Mouse (Mus musculus) forebrain, embryonic 15.5 days (tissue): ENCODE measurements around the gene Elovl3. TPM values are rescaled to one million over a fixed set of nuclear protein-coding genes. Genes with fewer than 3 reads are reported as not detected.

ENCODE experiments used
- ATAC-seq: fragments of 200-750 bp; cut with Nextera tagmentation; replicated peaks from 2 replicates; pipeline ENCODE4 v1.8.0; 2017; ENCODE audit warnings: mild to moderate bottlenecking, moderate TSS enrichment, moderate library complexity
- H3K27ac ChIP-seq: fragments of 300-500 bp; sonication (generic); replicated peaks from 2 replicates; pipeline ENCODE4 v1.5.1; 2015; ENCODE audit warnings: mild to moderate bottlenecking, inconsistent platforms
- H3K27me3 ChIP-seq: fragments of 300-500 bp; sonication (generic); 2 replicates; pipeline ENCODE4 v1.6.1; 2015; ENCODE audit warnings: inconsistent platforms
- H3K36me3 ChIP-seq: fragments of 300-500 bp; sonication (generic); 2 replicates; pipeline ENCODE4 v1.6.1; 2015; ENCODE audit warnings: mild to moderate bottlenecking, inconsistent platforms
- H3K4me1 ChIP-seq: fragments of 300-500 bp; sonication (generic); 2 replicates; pipeline ENCODE4 v1.6.1; 2015; ENCODE audit warnings: inconsistent platforms
- H3K4me2 ChIP-seq: fragments of 300-500 bp; sonication (generic); replicated peaks from 2 replicates; pipeline ENCODE4 v1.6.1; 2015; ENCODE audit warnings: mild to moderate bottlenecking, inconsistent platforms
- H3K4me3 ChIP-seq: fragments of 300-500 bp; sonication (generic); 2 replicates; pipeline ENCODE4 v1.5.1; 2015; ENCODE audit warnings: mild to moderate bottlenecking, inconsistent platforms
- H3K9ac ChIP-seq: fragments of 300-500 bp; sonication (generic); replicated peaks from 2 replicates; pipeline ENCODE4 v1.6.1; 2015; ENCODE audit warnings: mild to moderate bottlenecking, inconsistent platforms
- H3K9me3 ChIP-seq: fragments of 300-500 bp; sonication (generic); 2 replicates; pipeline ENCODE4 v1.6.1; 2016; ENCODE audit warnings: inconsistent platforms
- WGBS: fragments of 180-500 bp; shearing (Covaris S2); methylation state at CpG from one replicate; pipeline ENCODE4 v1.1.7; 2015; ENCODE audit warnings: mixed read lengths; 5-methylcytosine and 5-hydroxymethylcytosine counted together
- polyA plus RNA-seq: library from polyadenylated mRNA; unstranded; fragments of >200 nt; fragmentation: Nextera tagmentation; extraction: Ambion mirVana; gene quantifications from 2 replicates; pipeline ENCODE4 v1.2.1, GENCODE M21; 2015

The Elovl3 gene
- polyA plus RNA-seq: not detected in 2 replicates

- Histone ChIP-seq H3K36me3 (no peaks in the 10 kb centered on the region), H3K9ac (no peak within 1 kb of the TSS), H3K4me2 (peak within 1 kb of the TSS; percentile 37), H3K27ac (no peak within 1 kb of the TSS), H3K4me3 (peak within 1 kb of the TSS; percentile 23), H3K9me3 (no peaks in the 10 kb centered on the region), H3K27me3 (peaks cover 63% of the 10 kb centered on the region), H3K4me1 (peaks cover 23% of the 10 kb centered on the region)
- ATAC-seq: no peak
- under 1% methylated on average over 31 of the region's 31 CpGs for WGBS
These were observed at the start of gene Elovl3 for GRCm38 (mm10) chr19:46131694-46132525. Gene Elovl3 (plus strand): TSS chr19:46131897.

GRCm38 (mm10) chr19:46085185-46085584 is 46.5 kb upstream of the Elovl3 start:
- Histone ChIP-seq H3K36me3 (peaks cover 56% of the 10 kb centered on the region), H3K4me1 (no peaks in the 10 kb centered on the region), H3K4me3 (no peak overlapping the region), H3K27me3 (no peaks in the 10 kb centered on the region), H3K9ac (no peak overlapping the region), H3K9me3 (no peaks in the 10 kb centered on the region), H3K27ac (no peak overlapping the region), H3K4me2 (no peak overlapping the region)
- 94% methylated on average over 8 of the region's 8 CpGs for WGBS
- no peak for ATAC-seq

- Histone ChIP-seq H3K4me2 (no peak overlapping the region), H3K4me1 (no peaks in the 10 kb centered on the region), H3K4me3 (no peak overlapping the region), H3K9ac (no peak overlapping the region), H3K36me3 (peaks cover 44% of the 10 kb centered on the region), H3K9me3 (no peaks in the 10 kb centered on the region), H3K27ac (no peak overlapping the region), H3K27me3 (no peaks in the 10 kb centered on the region)
- WGBS: 56% methylated on average over 3 of the region's 3 CpGs
- no peak for ATAC-seq
These were observed 45.4 kb upstream of the Elovl3 start for GRCm38 (mm10) chr19:46086337-46086736.

GRCm38 (mm10) chr19:46087871-46088270 is 43.8 kb upstream of the Elovl3 start:
- Histone ChIP-seq H3K27ac (no peak overlapping the region), H3K9ac (no peak overlapping the region), H3K9me3 (no peaks in the 10 kb centered on the region), H3K4me2 (no peak overlapping the region), H3K36me3 (peaks cover 29% of the 10 kb centered on the region), H3K4me3 (no peak overlapping the region), H3K27me3 (no peaks in the 10 kb centered on the region), H3K4me1 (no peaks in the 10 kb centered on the region)
- WGBS: 77% methylated on average over 7 of the region's 7 CpGs
- no peak for ATAC-seq

GRCm38 (mm10) chr19:46091641-46092040 is 40.1 kb upstream of the Elovl3 start:
- Histone ChIP-seq H3K27ac (no peak overlapping the region), H3K9ac (no peak overlapping the region), H3K36me3 (no peaks in the 10 kb centered on the region), H3K4me2 (no peak overlapping the region), H3K4me3 (no peak overlapping the region), H3K4me1 (no peaks in the 10 kb centered on the region), H3K9me3 (no peaks in the 10 kb centered on the region), H3K27me3 (no peaks in the 10 kb centered on the region)
- ATAC-seq: no peak
- 92% methylated on average over 4 of the region's 4 CpGs for WGBS

GRCm38 (mm10) chr19:46094144-46094543 is 37.6 kb upstream of the Elovl3 start:
- Histone ChIP-seq H3K4me2 (no peak overlapping the region), H3K27me3 (no peaks in the 10 kb centered on the region), H3K9me3 (no peaks in the 10 kb centered on the region), H3K4me3 (no peak overlapping the region), H3K4me1 (no peaks in the 10 kb centered on the region), H3K9ac (no peak overlapping the region), H3K27ac (no peak overlapping the region), H3K36me3 (no peaks in the 10 kb centered on the region)
- WGBS: 99% methylated on average over 2 of the region's 2 CpGs
- no peak for ATAC-seq

- 92% methylated on average over 3 of the region's 4 CpGs for WGBS
- Histone ChIP-seq H3K27me3 (no peaks in the 10 kb centered on the region), H3K4me3 (no peak overlapping the region), H3K9me3 (no peaks in the 10 kb centered on the region), H3K36me3 (no peaks in the 10 kb centered on the region), H3K9ac (no peak overlapping the region), H3K27ac (no peak overlapping the region), H3K4me1 (no peaks in the 10 kb centered on the region), H3K4me2 (no peak overlapping the region)
- ATAC-seq: no peak
These were observed 36.4 kb upstream of the Elovl3 start for GRCm38 (mm10) chr19:46095291-46095690.

- H3K4me2 ChIP-seq: no peak overlapping the region
- no peaks in the 10 kb centered on the region for H3K9me3 ChIP-seq
- no peak overlapping the region for H3K4me3 ChIP-seq
- no peak overlapping the region for H3K27ac ChIP-seq
- no peaks in the 10 kb centered on the region for H3K27me3 ChIP-seq
- no peaks in the 10 kb centered on the region for H3K36me3 ChIP-seq
- WGBS: 89% methylated on average over 5 of the region's 5 CpGs
- H3K9ac ChIP-seq: no peak overlapping the region
- no peaks in the 10 kb centered on the region for H3K4me1 ChIP-seq
- no peak for ATAC-seq
These were observed 35.3 kb upstream of the Elovl3 start for GRCm38 (mm10) chr19:46096396-46096795.

- no peaks in the 10 kb centered on the region for H3K36me3 ChIP-seq
- ATAC-seq: no peak
- H3K4me3 ChIP-seq: no peak overlapping the region
- H3K4me1 ChIP-seq: no peaks in the 10 kb centered on the region
- no peak overlapping the region for H3K9ac ChIP-seq
- WGBS: 90% methylated on average over 3 of the region's 3 CpGs
- H3K27ac ChIP-seq: no peak overlapping the region
- no peak overlapping the region for H3K4me2 ChIP-seq
- no peaks in the 10 kb centered on the region for H3K9me3 ChIP-seq
- H3K27me3 ChIP-seq: no peaks in the 10 kb centered on the region
These were observed 32.1 kb upstream of the Elovl3 start for GRCm38 (mm10) chr19:46099561-46099960.

- Histone ChIP-seq H3K4me3 (no peak overlapping the region), H3K4me1 (no peaks in the 10 kb centered on the region), H3K27me3 (no peaks in the 10 kb centered on the region), H3K27ac (no peak overlapping the region), H3K9ac (no peak overlapping the region), H3K4me2 (no peak overlapping the region), H3K9me3 (no peaks in the 10 kb centered on the region), H3K36me3 (no peaks in the 10 kb centered on the region)
- 92% methylated on average over 6 of the region's 6 CpGs for whole genome bisulfite sequencing
- ATAC-seq: no peak
These were observed 28.1 kb upstream of the Elovl3 start for GRCm38 (mm10) chr19:46103437-46104186.

GRCm38 (mm10) chr19:46104187-46104557 is 27.5 kb upstream of the Elovl3 start:
- no peak for ATAC-seq
- WGBS: 79% methylated on average over 2 of the region's 2 CpGs
- Histone ChIP-seq H3K9ac (no peak overlapping the region), H3K36me3 (no peaks in the 10 kb centered on the region), H3K27ac (no peak overlapping the region), H3K4me3 (no peak overlapping the region), H3K27me3 (no peaks in the 10 kb centered on the region), H3K9me3 (no peaks in the 10 kb centered on the region), H3K4me1 (no peaks in the 10 kb centered on the region), H3K4me2 (no peak overlapping the region)

- Histone ChIP-seq H3K4me1 (no peaks in the 10 kb centered on the region), H3K27me3 (no peaks in the 10 kb centered on the region), H3K4me3 (no peak overlapping the region), H3K9ac (no peak overlapping the region), H3K9me3 (no peaks in the 10 kb centered on the region), H3K36me3 (no peaks in the 10 kb centered on the region), H3K27ac (no peak overlapping the region), H3K4me2 (no peak overlapping the region)
- WGBS: 61% methylated on average over 2 of the region's 2 CpGs
- ATAC-seq: no peak
These were observed 21.5 kb upstream of the Elovl3 start for GRCm38 (mm10) chr19:46110214-46110613.
